Mouse (Mus musculus): Measurements from ENCODE around the gene Zfp281.

The Zfp281 gene

DNA sequence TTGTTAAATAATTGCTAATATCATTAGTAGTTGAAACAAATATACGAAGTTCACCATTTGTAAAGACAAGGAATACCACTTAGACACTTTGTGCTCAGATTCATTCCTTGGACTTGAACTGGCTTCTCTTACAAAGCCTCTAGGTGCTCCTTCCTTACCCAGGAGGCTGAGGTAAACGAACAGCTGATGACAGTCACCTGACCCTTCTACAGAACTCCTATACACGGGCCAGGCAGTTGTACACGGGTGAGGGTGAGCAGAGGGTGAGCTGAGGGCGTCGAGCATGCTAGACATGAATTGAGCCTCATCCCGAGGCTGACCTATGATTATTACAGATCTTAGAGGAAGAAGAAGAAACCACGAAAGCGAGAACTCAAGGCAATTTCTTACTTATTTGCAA lies 12.9 kb upstream of the Zfp281 start:
- no peak for DNase-seq (ENCODE audit: extremely low read depth, insufficient read length, low spot score)

DNA sequence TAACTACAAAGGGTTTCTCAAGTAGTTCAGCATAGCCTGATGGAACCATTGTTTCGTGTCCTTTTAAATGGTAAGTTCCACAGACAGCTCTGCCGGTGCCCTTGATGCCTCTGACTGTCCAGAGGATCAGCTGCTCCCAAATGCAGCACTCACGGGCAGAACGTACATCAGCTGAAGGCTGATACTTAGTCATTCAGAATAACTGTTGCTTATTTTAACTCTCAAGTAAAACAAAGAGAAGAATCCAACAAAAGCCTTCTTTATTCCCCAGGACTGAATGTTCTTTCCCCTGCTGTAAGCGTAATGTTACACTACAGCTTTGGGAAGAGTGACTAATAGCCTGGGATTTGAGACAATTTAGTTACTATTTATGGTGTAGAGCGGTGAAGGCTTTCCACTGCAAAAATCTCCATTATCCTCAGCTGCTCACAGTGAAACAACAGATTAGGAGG lies 11.4 kb upstream of the Zfp281 start:
- peak; percentile 41 for DNase-seq (ENCODE audit: extremely low read depth, insufficient read length, low spot score)

DNA sequence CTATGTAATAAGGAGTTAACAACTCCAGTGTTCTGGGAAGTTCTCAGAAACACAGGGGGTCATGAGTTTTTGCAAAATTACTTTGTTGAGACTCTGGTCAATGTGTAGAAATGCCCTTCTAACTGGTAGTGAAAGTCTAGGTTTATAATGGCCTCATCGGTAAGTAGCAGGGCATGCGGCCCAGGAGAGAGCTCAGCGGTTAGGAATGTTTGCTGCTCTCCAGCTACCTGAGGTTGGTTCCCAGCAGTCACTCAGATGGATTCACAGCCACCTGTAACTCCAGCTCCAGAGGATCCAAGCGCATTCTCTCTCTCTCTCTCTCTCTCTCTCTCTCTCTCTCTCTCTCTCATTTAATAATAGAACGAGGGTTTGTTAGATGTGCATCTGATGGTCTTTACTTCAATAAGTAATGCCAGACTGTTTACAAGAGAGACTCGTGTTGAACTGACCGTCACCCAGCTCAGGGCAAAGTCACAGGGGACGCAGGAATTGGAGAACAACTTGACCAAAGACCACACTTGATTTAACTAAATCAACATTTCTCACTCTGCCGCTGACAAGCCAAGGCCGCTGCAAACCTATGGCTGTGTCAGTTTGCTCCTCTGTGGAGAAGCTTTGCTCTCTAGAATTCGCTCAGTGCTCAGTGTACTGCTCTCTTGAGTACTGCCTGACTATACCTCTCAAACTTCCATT lies 9.8 kb upstream of the Zfp281 start:
- DNase-seq (ENCODE audit: extremely low read depth, insufficient read length, low spot score), result no peak

DNA sequence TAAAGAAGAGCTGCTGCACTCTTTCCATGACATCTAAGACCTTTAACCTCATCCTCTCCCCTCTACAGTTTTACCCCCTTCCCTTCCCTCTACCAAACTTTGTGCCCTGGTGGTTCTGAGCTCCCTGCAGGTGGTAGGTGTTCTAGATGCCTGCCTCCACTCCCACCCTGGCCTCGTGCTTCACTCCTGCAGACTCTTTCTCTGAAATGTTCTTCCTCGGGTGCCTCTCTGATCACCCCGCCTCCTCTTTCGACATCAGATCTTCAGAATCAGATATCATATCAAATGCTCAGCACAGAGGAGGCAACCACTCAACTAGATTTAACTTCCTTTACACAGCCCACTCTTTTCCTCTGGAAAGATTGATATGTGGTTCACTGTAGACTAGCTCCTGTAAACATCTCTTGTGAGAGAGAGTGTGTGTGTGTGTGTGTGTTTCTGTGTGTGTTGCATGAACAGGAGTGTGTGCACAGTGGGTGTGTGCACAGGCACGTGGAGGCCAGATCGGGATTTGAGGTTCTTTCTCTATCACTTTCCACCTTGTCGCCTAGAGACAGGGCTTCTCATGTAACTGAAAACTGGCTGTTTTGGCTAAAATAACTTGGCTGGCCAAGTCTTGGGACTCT lies 7.4 kb upstream of the Zfp281 start:
- DNase-seq (ENCODE audit: extremely low read depth, insufficient read length, low spot score), result no peak

DNA sequence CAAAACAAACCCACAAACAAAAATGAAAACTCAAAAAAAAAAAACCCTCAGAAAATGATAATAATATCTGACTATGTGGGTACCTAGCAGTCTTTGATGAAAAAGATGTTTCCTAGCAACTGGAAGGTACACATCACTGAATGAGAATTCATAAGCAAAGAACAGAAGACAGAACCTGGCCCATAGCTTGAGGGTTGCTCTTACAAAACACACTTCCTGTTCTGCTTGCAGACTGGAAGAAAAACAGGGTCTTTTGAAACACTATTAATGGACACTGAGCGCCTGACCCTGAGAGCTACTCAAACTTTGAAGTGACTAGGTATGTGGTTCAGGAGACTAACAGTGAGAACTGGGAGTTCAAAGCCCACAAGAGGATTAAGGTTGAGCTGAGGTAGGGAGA lies 6.1 kb upstream of the Zfp281 start:
- DNase-seq (ENCODE audit: extremely low read depth, insufficient read length, low spot score), result no peak

DNA sequence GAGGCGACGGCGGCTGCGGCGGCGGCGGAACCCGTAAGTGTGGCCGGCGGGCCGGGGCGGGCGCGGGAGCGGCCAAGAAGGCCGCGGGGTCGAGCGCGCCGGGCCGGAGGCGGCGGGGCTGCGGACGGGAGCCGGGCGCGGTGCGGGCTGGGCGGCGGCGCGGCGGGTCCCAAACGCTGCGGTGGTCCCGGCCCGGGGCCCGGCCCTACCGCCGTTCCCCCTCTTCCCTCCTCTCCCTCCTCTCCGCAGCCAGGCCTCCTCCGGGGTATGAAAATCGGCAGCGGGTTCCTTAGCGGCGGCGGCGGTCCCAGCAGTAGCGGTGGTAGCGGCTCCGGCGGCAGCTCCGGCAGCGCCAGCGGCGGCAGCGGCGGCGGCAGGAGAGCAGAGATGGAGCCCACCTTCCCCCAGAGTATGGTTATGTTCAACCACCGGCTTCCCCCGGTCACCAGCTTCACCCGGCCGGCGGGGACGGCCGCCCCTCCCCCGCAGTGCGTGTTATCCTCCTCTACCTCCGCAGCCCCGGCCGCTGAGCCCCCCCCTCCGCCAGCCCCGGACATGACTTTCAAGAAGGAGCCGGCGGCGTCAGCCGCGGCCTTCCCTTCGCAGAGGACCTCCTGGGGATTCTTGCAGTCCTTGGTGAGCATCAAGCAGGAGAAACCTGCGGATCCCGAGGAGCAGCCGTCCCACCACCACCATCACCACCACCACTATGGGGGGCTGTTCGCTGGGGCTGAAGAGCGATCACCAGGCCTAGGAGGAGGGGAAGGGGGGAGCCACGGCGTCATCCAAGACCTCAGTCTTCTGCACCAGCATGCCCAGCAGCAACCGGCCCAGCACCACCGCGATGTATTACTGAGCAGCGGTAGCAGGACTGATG lies 556 bp downstream of the Zfp281 start:
- DNase-seq (ENCODE audit: extremely low read depth, insufficient read length, low spot score), result peak; percentile 55

DNA sequence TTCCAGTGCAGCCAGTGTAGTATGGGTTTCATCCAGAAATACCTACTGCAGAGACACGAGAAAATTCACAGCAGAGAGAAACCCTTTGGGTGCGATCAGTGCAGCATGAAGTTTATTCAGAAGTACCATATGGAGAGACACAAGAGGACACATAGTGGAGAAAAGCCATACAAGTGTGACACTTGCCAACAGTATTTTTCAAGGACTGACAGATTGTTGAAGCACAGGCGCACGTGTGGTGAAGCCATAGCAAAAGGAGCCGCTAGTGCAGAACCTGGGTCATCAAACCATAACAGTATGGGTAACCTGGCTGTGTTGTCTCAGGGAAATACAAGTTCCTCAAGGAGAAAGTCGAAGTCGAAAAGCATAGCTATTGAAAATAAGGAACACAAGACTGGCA lies 1.4 kb downstream of the Zfp281 start:
- DNase-seq (ENCODE audit: extremely low read depth, insufficient read length, low spot score), result no peak

DNA sequence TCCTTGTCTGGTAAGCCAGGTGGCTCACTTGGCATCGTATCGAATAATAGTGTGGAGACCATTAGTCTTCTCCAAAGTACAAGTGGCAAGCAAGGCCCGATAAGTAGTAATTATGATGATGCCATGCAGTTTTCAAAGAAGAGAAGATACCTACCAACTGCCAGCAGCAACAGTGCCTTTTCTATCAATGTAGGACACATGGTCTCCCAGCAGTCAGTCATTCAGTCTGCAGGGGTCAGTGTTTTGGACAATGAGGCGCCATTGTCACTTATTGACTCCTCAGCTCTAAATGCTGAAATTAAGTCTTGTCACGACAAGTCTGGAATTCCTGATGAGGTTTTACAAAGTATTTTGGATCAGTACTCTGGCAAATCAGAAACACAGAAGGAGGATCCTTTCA lies 2.1 kb downstream of the Zfp281 start:
- DNase-seq (ENCODE audit: extremely low read depth, insufficient read length, low spot score), result no peak

DNA sequence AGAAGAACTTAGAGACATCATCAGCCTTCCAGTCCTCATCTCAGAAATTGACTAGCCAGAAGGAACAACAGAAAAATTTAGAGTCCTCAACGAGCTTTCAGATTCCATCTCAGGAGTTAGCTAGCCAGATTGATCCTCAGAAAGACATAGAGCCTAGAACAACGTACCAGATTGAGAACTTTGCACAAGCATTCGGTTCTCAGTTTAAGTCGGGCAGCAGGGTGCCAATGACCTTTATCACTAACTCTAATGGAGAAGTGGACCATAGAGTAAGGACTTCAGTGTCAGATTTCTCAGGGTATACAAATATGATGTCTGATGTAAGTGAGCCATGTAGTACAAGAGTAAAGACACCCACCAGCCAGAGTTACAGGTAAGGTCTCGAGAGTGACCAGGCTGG lies 2.9 kb downstream of the Zfp281 start:
- no peak for DNase-seq (ENCODE audit: extremely low read depth, insufficient read length, low spot score)

DNA sequence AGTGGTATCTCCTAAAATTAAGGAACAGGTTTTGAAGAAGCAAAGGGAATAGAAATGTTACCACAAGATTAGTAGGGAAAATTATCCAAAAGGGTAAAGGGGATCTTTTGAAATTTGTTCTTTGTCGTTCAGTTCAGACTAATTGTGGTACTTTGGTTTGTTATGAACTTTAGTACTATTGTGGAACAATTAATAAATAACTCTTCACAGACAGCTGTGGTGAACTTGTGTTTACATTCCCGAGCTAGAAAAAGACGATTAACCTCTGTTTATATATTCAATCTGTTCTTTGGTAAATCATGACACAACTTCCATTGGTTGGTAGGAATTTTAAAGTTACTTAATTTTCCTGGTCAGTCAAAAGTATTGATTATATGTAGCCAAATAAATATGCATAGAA lies 8.2 kb downstream of the Zfp281 start:
- DNase-seq (ENCODE audit: extremely low read depth, insufficient read length, low spot score), result no peak

DNA sequence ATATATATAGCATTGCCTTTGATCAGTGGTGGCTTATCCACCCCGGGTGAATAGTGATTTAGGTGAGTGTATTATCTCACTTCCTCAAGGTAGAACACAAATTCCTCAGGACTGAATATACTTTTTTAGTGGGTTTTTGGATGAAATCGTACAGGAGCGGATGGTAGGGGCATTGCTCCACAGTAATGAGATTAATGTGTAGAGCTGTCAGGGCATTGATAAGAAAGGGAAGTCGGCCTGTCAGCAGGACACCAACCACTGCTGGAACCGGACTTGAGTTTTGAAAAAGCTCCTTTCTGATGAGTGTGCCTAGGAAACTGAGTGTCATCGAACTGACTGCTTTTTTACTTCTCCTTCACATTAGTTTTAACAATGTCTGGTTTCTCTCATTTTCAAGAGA lies 10.9 kb downstream of the Zfp281 start:
- no peak for DNase-seq (ENCODE audit: extremely low read depth, insufficient read length, low spot score)

DNA sequence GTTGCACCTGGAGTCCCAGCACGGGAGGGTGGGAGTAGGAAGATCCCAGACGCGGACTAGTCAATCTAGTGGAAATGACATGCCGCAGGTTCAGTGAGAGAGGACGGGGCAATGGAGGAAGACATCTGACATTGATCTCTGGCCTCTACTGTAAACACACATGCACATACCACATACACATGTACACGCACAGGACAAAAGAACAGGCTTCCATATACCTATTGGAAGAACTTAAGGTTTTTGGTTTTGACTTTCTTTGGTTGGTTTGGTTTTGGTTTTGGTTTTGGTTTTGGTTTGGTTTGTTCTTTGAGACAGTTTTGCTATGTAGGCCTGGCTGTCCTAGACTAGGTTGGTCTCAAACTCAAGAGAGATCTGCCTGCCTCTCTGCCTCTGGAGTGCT lies 12.2 kb downstream of the Zfp281 start:
- DNase-seq (ENCODE audit: extremely low read depth, insufficient read length, low spot score), result no peak

DNA sequence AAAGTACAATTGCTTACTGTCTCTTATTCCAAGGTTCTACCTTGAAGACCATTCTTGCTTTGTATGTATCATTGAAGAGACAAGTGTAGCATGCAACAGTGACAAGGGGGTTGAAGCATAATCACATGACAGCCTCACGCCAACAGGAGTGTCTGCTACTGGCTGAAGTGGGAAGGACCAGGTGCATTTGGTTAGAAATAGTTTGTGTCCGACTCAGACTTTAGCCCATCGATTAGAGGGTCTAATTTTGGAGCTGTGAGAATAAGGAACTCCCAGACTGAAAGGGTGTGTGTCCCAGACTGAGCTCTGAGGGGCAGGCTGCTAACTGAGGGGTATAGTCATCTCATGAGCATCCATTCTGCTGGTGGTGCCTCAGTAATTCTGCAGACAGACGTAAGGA lies 13.0 kb downstream of the Zfp281 start:
- no peak for DNase-seq (ENCODE audit: extremely low read depth, insufficient read length, low spot score)

DNA sequence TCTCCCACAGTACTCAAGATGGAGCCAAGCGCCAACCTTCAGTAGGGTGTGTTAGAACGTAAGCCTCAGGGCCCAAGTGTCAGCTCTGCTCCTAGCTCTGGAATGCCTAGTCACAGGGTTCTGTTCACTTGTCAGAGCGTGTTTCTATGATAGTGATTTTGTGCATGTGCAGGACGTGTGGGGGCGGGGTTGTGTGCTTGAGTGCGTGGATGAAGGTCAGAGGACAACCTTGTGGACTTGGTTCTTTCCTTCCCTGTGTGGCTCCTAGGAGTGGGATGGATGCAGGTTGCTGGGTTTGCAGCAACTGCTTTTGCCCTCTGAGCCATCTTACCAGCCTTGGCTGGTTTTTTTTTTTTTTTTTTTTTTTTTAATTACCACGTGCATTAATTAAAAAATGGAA lies 13.5 kb downstream of the Zfp281 start:
- no peak for DNase-seq (ENCODE audit: extremely low read depth, insufficient read length, low spot score)

DNA sequence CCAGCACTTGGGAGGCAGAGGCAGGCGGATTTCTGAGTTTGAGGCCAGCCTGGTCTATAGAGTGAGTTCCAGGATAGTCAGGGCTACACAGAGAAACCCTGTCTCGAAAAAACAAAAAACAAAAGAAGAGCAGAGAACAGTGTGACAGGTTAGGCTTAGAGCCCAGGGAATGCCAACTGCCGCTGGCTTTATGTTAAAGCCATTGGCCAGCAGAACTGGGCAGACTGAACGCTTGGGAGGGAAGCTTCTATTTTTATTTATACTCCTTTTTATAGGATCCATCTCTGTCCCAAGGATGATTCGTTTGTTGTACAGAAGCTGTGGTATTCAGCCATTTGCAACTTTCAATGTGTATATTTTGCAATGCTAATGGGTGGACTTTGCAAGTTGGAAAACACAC lies 14.0 kb downstream of the Zfp281 start:
- DNase-seq (ENCODE audit: extremely low read depth, insufficient read length, low spot score), result no peak

DNA sequence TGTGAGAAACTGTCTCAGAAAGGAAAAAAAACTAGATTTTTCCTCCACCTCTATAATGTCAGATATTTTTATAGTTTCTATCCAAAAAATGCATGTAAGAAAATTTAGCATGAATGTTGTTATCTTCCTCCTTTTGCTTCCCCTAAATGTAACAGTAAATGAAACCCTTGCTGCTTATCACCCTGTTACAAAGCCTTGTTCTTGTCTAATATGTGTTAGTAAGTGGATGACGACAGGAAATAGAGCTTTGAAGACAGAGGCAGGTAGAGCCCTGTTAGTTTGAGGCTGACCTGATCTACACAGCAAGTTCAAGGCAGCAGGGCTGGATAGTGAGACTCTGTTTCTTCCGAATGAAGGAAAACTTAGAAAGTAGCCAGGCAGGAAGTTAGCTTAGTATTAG lies 14.5 kb downstream of the Zfp281 start:
- no peak for DNase-seq (ENCODE audit: extremely low read depth, insufficient read length, low spot score)

DNA sequence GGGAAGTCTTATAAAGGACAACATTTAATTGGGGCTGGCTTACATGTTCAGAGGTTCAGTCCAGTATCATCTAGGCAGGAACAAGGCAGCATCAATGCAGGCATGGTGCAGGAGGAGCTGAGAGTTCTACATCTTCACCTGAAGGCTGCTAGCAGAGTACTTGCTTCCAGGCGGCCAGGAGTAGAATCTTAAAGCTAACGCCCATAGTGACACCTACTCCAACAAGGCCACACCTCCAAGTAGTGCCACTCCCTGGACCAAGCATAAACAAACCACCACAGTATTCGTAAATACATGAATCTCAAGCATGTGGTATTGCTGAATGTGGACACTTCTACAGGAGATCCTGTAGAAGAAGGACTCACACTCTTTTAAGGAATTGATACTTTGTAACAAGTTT lies 18.0 kb downstream of the Zfp281 start:
- no peak for DNase-seq (ENCODE audit: extremely low read depth, insufficient read length, low spot score)

DNA sequence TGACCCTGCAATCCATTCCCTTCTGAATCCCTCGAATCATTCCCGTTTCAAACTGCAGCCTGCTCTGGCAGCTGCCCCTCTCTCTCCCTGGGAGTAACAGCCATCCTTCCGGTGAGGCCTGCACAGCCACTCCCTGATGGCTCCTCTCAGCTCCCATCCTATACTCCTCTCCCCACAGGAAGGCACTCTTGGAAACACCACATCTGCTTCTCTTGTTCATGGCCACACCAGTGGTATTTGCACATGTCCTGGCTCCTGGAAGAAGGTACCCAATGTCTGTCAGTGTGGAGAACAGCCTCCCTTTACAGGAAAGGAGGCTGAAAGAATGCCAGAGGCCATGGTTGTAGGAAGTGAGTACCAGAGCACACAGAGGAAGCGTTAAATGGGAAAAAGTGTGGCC lies 19.8 kb downstream of the Zfp281 start:
- DNase-seq (ENCODE audit: extremely low read depth, insufficient read length, low spot score), result no peak

DNA sequence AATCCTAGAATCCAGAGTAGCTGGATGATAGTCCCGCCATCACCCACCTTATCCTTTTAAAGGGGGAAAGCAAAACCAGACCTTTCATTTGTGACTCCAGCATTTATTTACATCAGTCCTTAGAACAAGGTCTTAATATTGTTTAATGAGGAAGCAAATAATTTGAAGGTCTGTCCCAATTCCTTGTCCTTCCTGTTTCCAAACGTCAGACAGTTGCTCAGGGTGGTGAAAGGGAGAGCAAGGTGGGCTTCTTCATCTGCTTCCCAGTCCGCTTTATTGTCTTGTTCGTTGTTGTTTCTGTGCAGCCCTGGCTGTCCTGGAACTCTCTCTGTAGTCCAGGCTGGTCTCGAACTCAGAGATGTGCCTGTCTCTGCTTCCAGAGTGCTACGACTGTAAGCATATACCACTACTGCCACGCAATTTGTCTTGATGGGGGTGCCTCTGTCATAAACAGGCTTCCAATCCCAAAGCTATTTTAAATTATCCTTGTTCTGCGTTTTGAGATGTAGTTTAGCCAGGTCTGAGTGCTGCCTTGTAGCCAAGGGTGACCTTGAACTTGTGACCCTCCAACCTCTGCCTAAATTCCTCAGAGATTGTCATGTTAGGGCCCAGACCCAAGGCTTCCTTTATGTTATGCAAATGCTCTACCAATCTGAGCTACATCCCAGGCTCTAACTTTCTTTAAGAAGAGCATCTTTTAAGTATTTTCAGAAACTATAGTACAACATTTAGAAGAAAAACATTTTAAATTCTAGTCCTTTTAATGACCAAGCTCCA lies 21.3 kb downstream of the Zfp281 start:
- no peak for DNase-seq (ENCODE audit: extremely low read depth, insufficient read length, low spot score)

DNA sequence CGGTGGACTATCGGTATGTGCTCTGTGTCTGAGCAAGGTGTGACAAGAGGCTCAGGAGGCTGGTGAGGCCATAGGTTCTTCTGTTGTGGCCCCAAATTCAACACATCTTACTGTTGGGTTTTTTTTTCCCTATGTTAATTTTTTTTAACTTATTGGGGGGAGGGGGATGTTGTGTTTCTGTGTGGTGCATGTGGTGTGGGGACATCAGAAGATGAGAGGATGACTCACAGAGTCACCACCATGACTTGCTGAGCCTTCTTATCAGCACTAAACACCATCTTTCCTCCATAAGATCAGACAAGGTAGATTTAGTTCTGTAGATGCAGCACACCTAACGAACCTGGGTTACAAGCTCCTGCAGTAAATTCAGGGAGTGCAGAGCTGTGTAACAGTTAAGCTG lies 27.4 kb downstream of the Zfp281 start:
- no peak for DNase-seq (ENCODE audit: extremely low read depth, insufficient read length, low spot score)

DNA sequence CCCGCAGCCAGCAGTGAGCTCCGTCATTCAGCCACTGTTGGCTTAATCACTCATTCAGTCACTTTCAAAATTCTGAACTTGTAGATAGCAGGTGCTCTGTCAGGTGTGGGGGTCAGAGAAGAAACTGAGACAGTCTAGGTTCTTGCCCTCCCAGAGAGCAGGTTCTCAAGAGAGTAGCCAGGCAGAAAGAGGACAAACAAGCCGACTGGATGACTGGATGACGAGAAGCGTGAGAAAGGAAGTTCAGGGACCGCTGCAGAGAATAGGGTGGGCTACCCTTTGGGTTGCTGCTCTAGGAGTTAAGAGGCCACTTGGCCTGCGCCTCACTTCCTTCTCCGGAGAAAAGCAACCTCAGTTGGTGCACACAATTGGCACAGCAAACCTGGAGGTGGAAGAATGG lies 28.8 kb downstream of the Zfp281 start:
- no peak for DNase-seq (ENCODE audit: extremely low read depth, insufficient read length, low spot score)

All from 3134 (cell line).